Mouse (Mus musculus) myocyte (in vitro differentiated cells): ENCODE results near the gene Cdc27. TPM values are rescaled to one million over a fixed set of nuclear protein-coding genes. Genes with fewer than 3 reads are reported as not detected.

ENCODE experiments used
- H3K27me3 ChIP-seq: one replicate; pipeline ENCODE4 v1.6.1; 2011; ENCODE audit not compliant: control insufficient read depth, insufficient read depth, insufficient read length
- H3K36me3 ChIP-seq: one replicate; pipeline ENCODE4 v1.6.1; 2011; ENCODE audit not compliant: control insufficient read depth, insufficient read depth
- H3K4me2 ChIP-seq: one replicate; pipeline ENCODE4 v1.6.1; 2011; ENCODE audit warnings: low read depth, control low read depth
- H3K4me3 ChIP-seq: one replicate; pipeline ENCODE4 v1.5.1; 2011; ENCODE audit warnings: mild to moderate bottlenecking, control low read depth, moderate library complexity
- H3K79me2 ChIP-seq: one replicate; pipeline ENCODE4 v1.6.1; 2011; ENCODE audit not compliant: control insufficient read depth, insufficient read depth
- H3ac ChIP-seq: one replicate; pipeline ENCODE4 v1.6.1; 2011; ENCODE audit not compliant: control insufficient read depth, insufficient read length
- CEBPB ChIP-seq: IDR thresholded peaks from 2 replicates; pipeline ENCODE4 v1.6.1; 2011; ENCODE audit warnings: mild to moderate bottlenecking, moderate library complexity; ENCODE audit not compliant: poor library complexity, insufficient read depth, severe bottlenecking
- E2F4 ChIP-seq: IDR thresholded peaks from one replicate; pipeline ENCODE4 v1.6.1; 2011; ENCODE audit warnings: mild to moderate bottlenecking, control low read depth, moderate library complexity; ENCODE audit not compliant: insufficient read depth
- MAX ChIP-seq: IDR thresholded peaks from one replicate; pipeline ENCODE4 v1.6.1; 2011; ENCODE audit warnings: low read depth, mild to moderate bottlenecking, control low read depth
- MYOD1 ChIP-seq, 3 experiments: IDR thresholded peaks; one replicate each; pipeline ENCODE4 v1.6.1; 2011; ENCODE audit warnings: control low read depth in 2 of 3, low read depth in 2 of 3, mild to moderate bottlenecking in 2 of 3, moderate library complexity in 1 of 3; ENCODE audit not compliant: insufficient read length in 2 of 3, control insufficient read depth in 1 of 3
- MYOG ChIP-seq, 3 experiments: IDR thresholded peaks; one replicate each; pipeline ENCODE4 v1.6.1; 2011; ENCODE audit warnings: control low read depth in 2 of 3, low read depth in 2 of 3, mild to moderate bottlenecking in 2 of 3; ENCODE audit not compliant: insufficient read length in 2 of 3, control insufficient read depth in 1 of 3, insufficient read depth in 1 of 3
- POLR2A ChIP-seq: IDR thresholded peaks from one replicate; pipeline ENCODE4 v1.6.1; 2011; ENCODE audit warnings: low read depth, mild to moderate bottlenecking, control low read depth, moderate library complexity; ENCODE audit not compliant: insufficient read length
- POLR2AphosphoS2 ChIP-seq: IDR thresholded peaks from one replicate; pipeline ENCODE4 v1.6.1; 2011; ENCODE audit warnings: low read depth, control low read depth; ENCODE audit not compliant: insufficient read length
- REST ChIP-seq: IDR thresholded peaks from one replicate; pipeline ENCODE4 v1.6.1; 2011; ENCODE audit warnings: mild to moderate bottlenecking, control low read depth, moderate library complexity; ENCODE audit not compliant: insufficient read depth, insufficient read length
- SRF ChIP-seq: IDR thresholded peaks from one replicate; pipeline ENCODE4 v1.6.1; 2011; ENCODE audit warnings: low read depth; ENCODE audit not compliant: control insufficient read depth, insufficient read length
- TCF12 ChIP-seq: IDR thresholded peaks from one replicate; pipeline ENCODE4 v1.6.1; 2011; ENCODE audit warnings: mild to moderate bottlenecking, control low read depth; ENCODE audit not compliant: poor library complexity, insufficient read depth, severe bottlenecking
- TCF3 ChIP-seq: IDR thresholded peaks from one replicate; pipeline ENCODE4 v1.6.1; 2011; ENCODE audit warnings: low read depth, control low read depth; ENCODE audit not compliant: insufficient read length
- USF1 ChIP-seq: IDR thresholded peaks from one replicate; pipeline ENCODE4 v1.6.1; 2011; ENCODE audit warnings: low read depth, mild to moderate bottlenecking, control low read depth, moderate library complexity
- polyA plus RNA-seq: library from polyadenylated mRNA; unstranded; fragments of >200 nt; fragmentation: generic; extraction: Trizol; gene quantifications from one replicate; pipeline ENCODE4 v1.2.1, GENCODE M21; 2012; ENCODE audit warnings: missing spikeins

The Cdc27 gene
- polyA plus RNA-seq, 1 experiment = 9.2 TPM

- Histone ChIP-seq H3K4me2 (no peak overlapping the region), H3K79me2 (peaks cover 13% of the 10 kb centered on the region), H3K36me3 (peaks cover 4% of the 10 kb centered on the region), H3K4me3 (no peak overlapping the region), H3ac (no peak overlapping the region), H3K27me3 (no peaks in the 10 kb centered on the region)
- TF ChIP-seq MAX = no peak
- TF ChIP-seq TCF12 = no peak
- TF ChIP-seq E2F4 = no peak
- TF ChIP-seq POLR2A = no peak
- no peak for TF ChIP-seq REST
- no peak for TF ChIP-seq USF1
- TF ChIP-seq SRF = no peak
- TF ChIP-seq CEBPB = no peak
- TF ChIP-seq POLR2AphosphoS2 = no peak
- no peak for TF ChIP-seq MYOD1 (IDR thresholded peaks at IDR 0.05; ENCODE audit: control insufficient read depth in 1 of 3, insufficient read length in 2 of 3, low read depth in 2 of 3)
- no peak for TF ChIP-seq TCF3
- no peak for TF ChIP-seq MYOG (IDR thresholded peaks at IDR 0.05; ENCODE audit: control insufficient read depth in 1 of 3, insufficient read depth in 1 of 3, insufficient read length in 2 of 3, low read depth in 2 of 3)
Measured at GRCm38 (mm10) chr11:104461551-104461950, 88.9 kb downstream of the Cdc27 start.

- H3K4me2 ChIP-seq = no peak overlapping the region
- H3K36me3 ChIP-seq = peaks cover 6% of the 10 kb centered on the region
- H3ac ChIP-seq = no peak overlapping the region
- H3K79me2 ChIP-seq = peaks cover 18% of the 10 kb centered on the region
- TF ChIP-seq MYOD1 (IDR thresholded peaks at IDR 0.05; ENCODE audit: control insufficient read depth in 1 of 3, insufficient read length in 2 of 3, low read depth in 2 of 3) = no peak
- TF ChIP-seq TCF12 = no peak
- TF ChIP-seq MAX = no peak
- no peak for TF ChIP-seq E2F4
- TF ChIP-seq MYOG (IDR thresholded peaks at IDR 0.05; ENCODE audit: control insufficient read depth in 1 of 3, insufficient read depth in 1 of 3, insufficient read length in 2 of 3, low read depth in 2 of 3) = no peak
- no peak for TF ChIP-seq USF1
- TF ChIP-seq SRF = no peak
- no peak for TF ChIP-seq TCF3
- TF ChIP-seq CEBPB = no peak
- TF ChIP-seq POLR2A = no peak
- TF ChIP-seq POLR2AphosphoS2 = no peak
- H3K27me3 ChIP-seq = no peaks in the 10 kb centered on the region
- no peak overlapping the region for H3K4me3 ChIP-seq
Measured at GRCm38 (mm10) chr11:104459671-104460070, 90.7 kb downstream of the Cdc27 start.

- TF ChIP-seq TCF3 (no peak), E2F4 (no peak), MYOD1 (IDR thresholded peaks at IDR 0.05; ENCODE audit: control insufficient read depth in 1 of 3, insufficient read length in 2 of 3, low read depth in 2 of 3) (no peak), MAX (no peak), TCF12 (no peak), MYOG (IDR thresholded peaks at IDR 0.05; ENCODE audit: control insufficient read depth in 1 of 3, insufficient read depth in 1 of 3, insufficient read length in 2 of 3, low read depth in 2 of 3) (no peak), CEBPB (no peak), POLR2AphosphoS2 (no peak), SRF (no peak), USF1 (no peak), REST (no peak), POLR2A (no peak)
- no peak overlapping the region for H3K4me3 ChIP-seq
- H3K4me2 ChIP-seq = no peak overlapping the region
- H3ac ChIP-seq = no peak overlapping the region
- peaks cover 22% of the 10 kb centered on the region for H3K79me2 ChIP-seq
- H3K27me3 ChIP-seq = no peaks in the 10 kb centered on the region
- peaks cover 7% of the 10 kb centered on the region for H3K36me3 ChIP-seq
Measured at GRCm38 (mm10) chr11:104458507-104458906, 91.9 kb downstream of the Cdc27 start.

Other genes with a start within 250 kb of the Cdc27 start
- 15.6 TPM for gene Kansl1, start 81.8 kb downstream of the Cdc27 start, polyA plus RNA-seq
- 5,062 TPM for gene Myl4, start within 50 bp of the Cdc27 start, polyA plus RNA-seq
- gene Itgb3, start 57.4 kb upstream of the Cdc27 start, polyA plus RNA-seq = 25.0 TPM
- not detected for gene Gm11639, start 135.1 kb upstream of the Cdc27 start, polyA plus RNA-seq